25 mouse cellular contexts compared by ENCODE assay signal in genomic region chr11:54499838-54500237, GRCm38 (mm10). TPM values are rescaled to one million over a fixed set of nuclear protein-coding genes. Genes with fewer than 3 reads are reported as not detected.
DNase-seq lines count a peak whose midpoint lies in the region; ATAC-seq lines count a peak whose summit lies in the region.
"Had no signal": no experiment of that assay in that cellular context is flagged by ENCODE, and none has a peak within 500 bp of the region (broad histone marks: within the 10 kb centered on the region; RNA-seq: fewer than 3 reads in every experiment).

No protein-coding gene starts in this region.

- peak; percentile 11 for DNase-seq in embryonic facial prominence, embryonic 11.5 days (ENCODE audit: low spot score)
- no peak for DNase-seq in embryonic facial prominence, embryonic 10.5 days (ENCODE audit: low spot score)
- DNase-seq in urinary bladder, adult 18-20 months (ENCODE audit: low spot score in 2 of 2) = peak; percentile 17 to 49
- no peak for DNase-seq in urinary bladder, postnatal 10 days (ENCODE audit: low spot score)
- DNase-seq in urinary bladder, postnatal 25 days (ENCODE audit: low spot score) = peak; percentile 39
- no peak for DNase-seq in urinary bladder, postnatal 4 days (ENCODE audit: low spot score in 2 of 2)
- DNase-seq in forebrain, embryonic 10.5 days (ENCODE audit: extremely low spot score, low spot score) = no peak
- DNase-seq: adrenal gland, adult 2 months; adrenal gland, postnatal 10 days; adrenal gland, postnatal 25 days; B cell, adult 2 months; cerebellum, adult 11 months; cerebellum, adult 18-20 months; cerebellum, adult 8-10 months; cerebellum, adult 9-11 months; cerebellum, postnatal 14 days; cerebellum, postnatal 36 days; embryo, embryonic 11 days; forebrain, postnatal 0 days had no signal

- H3K4me3 ChIP-seq in embryonic facial prominence, embryonic 11.5 days (ENCODE audit: low read depth, low read length) = no peak overlapping the region
- no peak overlapping the region for H3K4me3 ChIP-seq in embryonic facial prominence, embryonic 10.5 days
- no peak overlapping the region for H3K4me3 ChIP-seq in forebrain, embryonic 10.5 days
- H3K4me3 ChIP-seq: embryonic facial prominence, embryonic 13.5 days; embryonic facial prominence, embryonic 15.5 days; erythroblast, embryonic 14.5 days; forebrain, embryonic 13.5 days; forebrain, embryonic 15.5 days had no signal

- no peaks in the 10 kb centered on the region; the same call in 1 of the 2 replicates for H3K36me3 ChIP-seq in embryonic facial prominence, embryonic 11.5 days (replicated peaks; ENCODE audit: control insufficient read depth, insufficient read depth, low read depth, low read length)
- peaks cover 34% of the 10 kb centered on the region for H3K36me3 ChIP-seq in embryonic facial prominence, embryonic 10.5 days (replicated peaks)
- peaks cover 38% of the 10 kb centered on the region for H3K36me3 ChIP-seq in forebrain, embryonic 10.5 days (replicated peaks)

- no peak overlapping the region for H3K27ac ChIP-seq in embryonic facial prominence, embryonic 11.5 days (replicated peaks; ENCODE audit: low read depth, low read length)
- no peak overlapping the region for H3K27ac ChIP-seq in embryonic facial prominence, embryonic 10.5 days (replicated peaks)
- H3K27ac ChIP-seq in forebrain, embryonic 10.5 days = no peak overlapping the region
- H3K27ac ChIP-seq: embryonic facial prominence, embryonic 13.5 days; embryonic facial prominence, embryonic 15.5 days; forebrain, embryonic 13.5 days; forebrain, embryonic 15.5 days had no signal

- no peak for ATAC-seq in embryonic facial prominence, embryonic 11.5 days (replicated peaks; ENCODE audit: insufficient number of reproducible peaks, low FRiP score, low TSS enrichment, low read depth)
- ATAC-seq: CD4-positive, CD25-positive, alpha-beta regulatory T cell, adult 4 months; forebrain, embryonic 13.5 days; forebrain, embryonic 15.5 days; forebrain, postnatal 0 days had no signal

- WGBS in embryonic facial prominence, embryonic 11.5 days = 91% methylated on average over 5 of the region's 5 CpGs
- 81% methylated on average over 5 of the region's 5 CpGs for WGBS in embryonic facial prominence, embryonic 10.5 days
- 86% methylated on average over 5 of the region's 5 CpGs for WGBS in forebrain, embryonic 10.5 days

- H3K9ac ChIP-seq in embryonic facial prominence, embryonic 11.5 days (replicated peaks; ENCODE audit: low read length) = no peak overlapping the region
- H3K9ac ChIP-seq: embryonic facial prominence, embryonic 13.5 days; embryonic facial prominence, embryonic 15.5 days; forebrain, embryonic 13.5 days; forebrain, embryonic 15.5 days; forebrain, postnatal 0 days had no signal

- H3K4me1 ChIP-seq in embryonic facial prominence, embryonic 11.5 days (ENCODE audit: control insufficient read depth, insufficient read depth, low read length) = no peaks in the 10 kb centered on the region
- no peaks in the 10 kb centered on the region for H3K4me1 ChIP-seq in embryonic facial prominence, embryonic 10.5 days
- no peaks in the 10 kb centered on the region for H3K4me1 ChIP-seq in forebrain, embryonic 10.5 days
- H3K4me1 ChIP-seq: embryonic facial prominence, embryonic 13.5 days; embryonic facial prominence, embryonic 15.5 days; forebrain, embryonic 13.5 days; forebrain, embryonic 15.5 days had no signal

- H3K27me3 ChIP-seq in embryonic facial prominence, embryonic 11.5 days (ENCODE audit: control insufficient read depth, insufficient read depth, low read length) = no peaks in the 10 kb centered on the region
- no peaks in the 10 kb centered on the region for H3K27me3 ChIP-seq in embryonic facial prominence, embryonic 10.5 days (replicated peaks; ENCODE audit: low read depth, poor library complexity, severe bottlenecking)
- H3K27me3 ChIP-seq in forebrain, embryonic 10.5 days (ENCODE audit: poor library complexity, severe bottlenecking) = no peaks in the 10 kb centered on the region
- H3K27me3 ChIP-seq: embryonic facial prominence, embryonic 13.5 days; embryonic facial prominence, embryonic 15.5 days; forebrain, embryonic 13.5 days; forebrain, embryonic 15.5 days had no signal

- no peak overlapping the region for H3K4me2 ChIP-seq in embryonic facial prominence, embryonic 11.5 days (ENCODE audit: low read depth, low read length)
- H3K4me2 ChIP-seq: embryonic facial prominence, embryonic 13.5 days; embryonic facial prominence, embryonic 15.5 days; forebrain, embryonic 13.5 days; forebrain, embryonic 15.5 days had no signal

- H3K9me3 ChIP-seq in embryonic facial prominence, embryonic 11.5 days (replicated peaks; ENCODE audit: control insufficient read depth, low read length) = no peaks in the 10 kb centered on the region
- H3K9me3 ChIP-seq in embryonic facial prominence, embryonic 10.5 days = no peaks in the 10 kb centered on the region
- H3K9me3 ChIP-seq in forebrain, embryonic 10.5 days = no peaks in the 10 kb centered on the region
- H3K9me3 ChIP-seq: embryonic facial prominence, embryonic 13.5 days; embryonic facial prominence, embryonic 15.5 days; forebrain, embryonic 13.5 days; forebrain, embryonic 15.5 days had no signal

RNA-seq across cellular contexts. Expression of gene Rapgef6, which starts 22.8 kb away (rescaled TPM):
- polyA plus RNA-seq in embryonic facial prominence, embryonic 11.5 days (2014; fragmentation: Nextera tagmentation; extraction: Ambion mirVana) = 27.8 and 33.0 TPM in 2 replicates
- 38.7 and 39.6 TPM in 2 replicates for polyA plus RNA-seq in embryonic facial prominence, embryonic 10.5 days (2016; fragmentation: Nextera tagmentation; extraction: Ambion mirVana)
- polyA plus RNA-seq in forebrain, embryonic 10.5 days (2016; fragmentation: Nextera tagmentation; extraction: Ambion mirVana) = 31.3 and 31.7 TPM in 2 replicates

Comparison
In these comparisons a context has a peak if more than half of its experiments do, and no peak if none do; other contexts are left out.
1. DNase-seq: peak in embryonic facial prominence, embryonic 11.5 days (single experiment), urinary bladder, adult 18-20 months (2 of 2) and urinary bladder, postnatal 25 days (single experiment); none in embryonic facial prominence, embryonic 10.5 days (single experiment), urinary bladder, postnatal 10 days (single experiment), urinary bladder, postnatal 4 days (0 of 2) and forebrain, embryonic 10.5 days (single experiment).